Mouse (Mus musculus) kidney, adult 9 months (tissue): ENCODE results near the gene Coasy.

Source experiments
- DNase-seq: peaks from one replicate; pipeline ENCODE4 v3.0.0; 2022

Coasy gene

DNA sequence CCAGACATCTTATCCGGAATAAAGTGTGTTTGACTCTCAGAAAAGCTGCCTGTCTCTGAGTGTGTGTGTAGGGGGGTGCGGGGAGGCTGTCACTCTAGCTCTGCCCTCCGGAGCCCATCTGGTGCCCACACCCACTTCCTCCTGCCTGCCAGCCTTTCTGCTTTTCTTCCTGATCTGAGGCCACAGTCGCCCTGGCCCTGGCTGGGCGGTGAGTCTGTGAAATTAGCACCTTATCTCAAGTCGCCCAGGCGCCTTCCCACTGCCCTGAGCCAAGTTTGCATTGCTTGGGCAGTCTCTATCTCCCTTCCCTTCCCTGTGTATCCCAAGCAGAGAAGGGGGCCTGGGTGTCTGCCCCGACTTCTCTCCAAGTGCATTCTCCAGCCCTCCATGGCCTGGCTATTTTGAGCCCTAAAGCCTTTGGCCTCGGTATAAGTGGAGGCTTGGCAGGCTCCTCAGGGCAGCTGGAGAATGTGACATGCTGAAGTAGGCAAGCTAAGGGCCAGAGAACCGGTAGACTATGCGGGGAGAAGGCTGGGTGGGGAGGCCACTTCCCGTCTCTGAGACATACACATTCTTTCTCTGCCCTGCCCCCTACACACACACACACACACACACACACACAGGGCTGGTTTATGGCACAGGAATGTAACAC lies 18.6 kb upstream of the Coasy start:
- DNase-seq: peak; percentile 36

DNA sequence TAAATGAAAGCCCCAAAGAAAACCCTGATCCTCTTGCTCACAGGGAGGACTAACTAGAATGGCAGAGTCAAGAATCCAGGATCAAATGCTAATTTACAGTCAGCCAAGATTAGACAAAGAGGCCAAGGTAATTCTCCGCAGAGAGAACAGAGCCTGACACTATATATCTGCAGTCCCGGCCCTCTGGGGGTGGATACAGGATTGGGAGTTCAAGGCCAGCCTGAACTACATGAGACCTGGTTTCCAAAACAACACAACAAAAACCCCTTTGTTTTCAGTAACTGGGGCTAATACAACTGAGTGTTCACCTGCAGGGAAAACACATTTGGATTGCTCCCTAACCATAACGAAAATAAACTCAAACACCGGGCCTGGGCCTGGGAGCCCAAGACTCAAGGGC lies 17.9 kb upstream of the Coasy start:
- no peak for DNase-seq

DNA sequence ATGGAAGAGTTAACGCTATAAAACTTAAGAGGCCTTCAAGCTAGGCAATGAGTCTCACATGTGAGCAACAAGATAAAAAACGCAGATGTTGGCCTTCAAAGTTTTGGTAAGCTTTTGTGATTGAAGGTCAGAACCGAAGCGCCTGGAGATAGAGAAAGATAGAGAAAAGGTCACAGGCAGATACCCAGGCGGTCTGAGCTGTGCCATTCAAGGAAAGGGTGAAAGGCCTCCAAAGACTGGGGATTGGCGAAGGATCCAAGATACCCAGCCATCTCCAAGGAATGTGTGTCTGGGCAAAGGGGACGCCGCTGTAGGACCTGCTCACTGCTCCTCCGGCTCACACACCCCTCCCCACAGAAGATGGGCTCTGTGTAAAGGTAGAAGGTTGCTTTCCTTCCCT lies 17.4 kb upstream of the Coasy start:
- peak; percentile 4 for DNase-seq

DNA sequence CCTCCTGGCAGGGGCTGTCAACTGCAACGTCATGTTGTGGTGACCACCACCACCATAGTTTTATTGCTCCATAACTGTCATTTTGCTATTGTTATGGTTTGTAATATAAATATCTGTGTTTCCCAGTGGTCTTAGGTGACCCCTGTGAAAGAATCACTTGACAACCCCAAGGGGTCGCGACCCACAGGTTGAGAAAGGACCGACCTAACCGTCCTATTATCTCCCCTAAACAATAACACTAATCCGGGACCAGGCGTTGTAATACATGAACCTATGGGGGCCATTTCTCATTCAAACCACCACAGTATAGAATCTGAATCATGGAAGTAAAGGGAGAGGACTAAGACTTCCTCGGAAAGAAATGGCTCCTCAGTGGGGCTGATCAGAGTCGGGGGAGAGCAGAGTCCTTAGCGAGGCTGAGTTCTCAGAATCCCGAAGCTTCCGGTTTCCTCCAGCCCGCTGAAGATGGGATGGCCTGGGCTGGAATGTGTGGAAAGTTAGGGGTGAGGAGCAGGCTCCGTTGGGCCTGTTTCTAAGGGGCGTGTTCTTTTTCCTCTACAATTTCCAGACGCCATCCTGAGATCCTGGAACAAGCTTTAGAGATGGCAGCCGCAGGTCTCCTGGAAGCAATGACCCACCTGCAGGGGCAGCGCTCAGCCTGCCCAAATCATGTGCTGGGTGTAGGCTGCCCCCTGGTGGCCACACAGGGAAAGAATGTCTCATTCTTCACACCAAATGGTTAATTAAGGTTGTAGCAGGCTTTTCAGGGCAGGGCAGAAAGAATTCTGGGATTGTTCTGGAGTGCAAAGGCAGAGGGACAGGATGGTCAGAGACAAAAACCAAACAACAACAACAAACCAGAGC lies 15.6 kb upstream of the Coasy start:
- DNase-seq: peak; percentile 94

DNA sequence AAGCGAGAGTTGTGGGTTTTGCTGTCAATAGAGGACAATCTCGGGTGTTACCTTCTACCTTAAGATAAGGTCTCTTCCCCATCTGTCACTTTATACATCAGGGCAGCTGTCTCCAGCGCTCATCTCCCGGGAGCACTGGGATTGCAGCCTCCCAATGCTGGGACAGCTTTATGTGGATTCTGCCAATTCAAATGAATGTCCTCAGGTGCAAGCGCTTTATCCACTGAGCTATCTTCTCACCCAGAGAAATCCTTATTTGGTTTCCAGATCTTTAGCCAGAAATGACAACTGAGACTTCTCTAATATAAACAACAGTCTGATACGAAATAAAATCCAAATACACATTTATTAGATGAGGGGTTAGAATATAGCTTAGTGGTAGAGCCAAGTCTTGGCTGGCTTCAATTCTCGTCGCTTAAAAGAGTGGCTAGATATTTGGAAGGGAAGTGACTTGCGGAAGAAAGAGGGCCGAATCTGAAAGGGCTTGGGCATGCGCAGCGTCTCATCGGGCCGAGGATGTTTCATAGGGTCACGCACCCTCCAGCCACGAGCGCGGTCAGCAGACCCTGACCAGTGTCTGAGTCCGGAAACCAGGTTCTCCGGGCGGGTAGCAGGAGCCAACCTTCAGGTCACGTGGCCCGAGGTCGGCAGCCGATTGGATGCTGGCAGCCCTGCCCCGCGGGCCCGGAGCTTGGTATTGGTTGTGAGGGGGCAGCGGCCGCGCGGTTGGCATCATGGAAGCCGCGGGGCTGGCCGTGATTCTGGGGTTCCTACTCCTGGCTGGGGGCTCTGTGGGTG lies 12.8 kb upstream of the Coasy start, which contains the start of gene Naglu:
TSS of gene Naglu (plus strand) at position 622 of the 798 bp plus-strand sequence.
- DNase-seq: peak; percentile 97

DNA sequence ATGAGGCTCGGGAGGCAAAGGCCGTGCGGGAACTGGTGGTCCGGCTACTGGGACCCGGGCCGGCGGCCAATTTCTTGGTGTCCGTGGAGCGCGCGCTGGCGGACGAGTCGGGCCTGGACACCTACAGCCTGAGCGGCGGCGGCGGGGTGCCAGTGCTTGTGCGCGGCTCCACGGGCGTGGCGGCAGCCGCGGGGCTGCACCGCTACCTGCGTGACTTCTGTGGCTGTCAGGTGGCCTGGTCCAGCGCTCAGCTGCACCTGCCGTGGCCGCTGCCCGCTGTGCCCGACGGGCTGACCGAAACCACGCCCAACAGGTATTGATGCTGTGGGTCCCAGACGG lies 12.2 kb upstream of the Coasy start:
- no peak for DNase-seq

DNA sequence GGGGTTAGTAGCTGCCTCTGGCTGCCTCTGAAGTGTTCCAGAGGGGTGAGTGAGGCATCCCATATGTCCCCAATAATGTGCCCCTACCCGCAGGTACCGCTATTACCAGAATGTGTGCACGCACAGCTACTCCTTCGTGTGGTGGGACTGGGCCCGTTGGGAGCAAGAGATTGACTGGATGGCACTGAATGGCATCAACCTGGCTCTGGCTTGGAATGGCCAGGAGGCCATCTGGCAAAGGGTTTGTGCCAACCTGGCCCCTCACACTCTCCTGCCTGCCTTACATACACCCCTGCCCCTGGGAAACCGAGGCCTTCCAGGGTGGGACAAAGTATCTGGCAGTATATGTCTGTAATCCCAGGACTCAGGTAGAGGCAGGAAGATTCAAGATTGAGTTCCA lies 11.4 kb upstream of the Coasy start:
- DNase-seq: no peak

GRCm38 (mm10) chr11:101071810-101072428 lies 10.4 kb upstream of the Coasy start:
- no peak for DNase-seq

GRCm38 (mm10) chr11:101078121-101078520 lies 4.2 kb upstream of the Coasy start, which contains the start of gene Hsd17b1:
Hsd17b1 (plus strand) TSS chr11:101078411.
- DNase-seq: no peak

DNA sequence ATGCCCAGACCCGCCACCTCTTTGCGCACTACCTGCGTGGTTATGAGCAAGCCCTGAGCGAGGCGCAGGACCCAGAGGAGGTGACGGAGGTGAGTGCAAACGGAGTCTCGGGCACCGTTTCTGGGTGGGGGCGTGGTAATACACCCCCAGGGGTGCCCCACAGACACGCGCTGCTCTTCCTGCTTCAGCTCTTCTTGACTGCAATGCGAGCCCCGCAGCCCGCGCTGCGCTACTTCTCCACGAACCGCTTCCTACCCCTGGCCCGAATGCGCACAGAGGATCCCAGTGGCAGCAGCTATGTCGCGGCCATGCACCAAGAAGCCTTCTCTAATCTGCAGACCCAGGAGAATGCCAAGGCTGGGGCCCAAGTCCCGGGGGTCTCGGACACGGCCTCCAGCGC lies 2.6 kb upstream of the Coasy start:
- DNase-seq: no peak

DNA sequence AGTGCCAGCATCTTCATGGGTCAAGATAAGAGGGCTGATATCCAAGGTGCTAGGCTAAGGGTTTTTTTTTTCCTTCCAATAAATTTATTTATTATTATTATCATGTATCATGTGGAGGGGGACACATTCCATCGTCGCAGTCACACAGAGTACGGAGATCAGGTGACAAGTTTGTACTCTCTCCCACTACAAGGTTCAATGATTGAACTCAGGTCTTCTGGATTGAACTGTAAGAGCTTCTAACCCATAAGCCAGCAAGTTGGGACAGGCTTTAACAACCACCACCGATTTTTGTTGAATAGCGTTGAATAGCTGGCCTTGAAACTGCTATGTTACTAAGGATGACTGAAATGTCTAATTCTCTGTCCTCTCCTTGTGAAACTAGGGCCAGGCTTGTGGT lies 1.9 kb upstream of the Coasy start:
- DNase-seq: peak; percentile 68

DNA sequence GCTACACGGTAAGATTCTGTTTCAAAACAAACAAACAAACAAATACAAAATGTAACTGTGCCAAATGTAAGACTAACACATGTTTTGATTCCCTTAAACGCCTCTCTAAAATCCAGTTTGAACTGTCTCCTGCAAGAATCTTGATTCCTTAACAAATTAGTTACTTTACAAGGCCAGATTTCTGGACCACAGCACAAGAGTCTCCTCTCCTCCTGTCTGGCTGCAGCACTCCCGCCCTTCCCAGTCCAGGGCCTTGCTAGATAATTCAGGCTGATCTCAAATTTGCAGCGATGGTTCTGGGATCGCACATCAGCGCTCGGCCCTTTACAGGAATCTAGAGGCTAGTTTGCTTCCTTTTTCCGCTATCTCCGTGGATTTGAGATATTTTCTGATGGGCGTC lies 706 bp upstream of the Coasy start:
- DNase-seq: peak; percentile 50

- peak; percentile 86 for DNase-seq
Measured at GRCm38 (mm10) chr11:101083083-101083697, 825 bp downstream of the Coasy start.

GRCm38 (mm10) chr11:101084246-101084645 lies 1.9 kb downstream of the Coasy start:
- peak; percentile 29 for DNase-seq

GRCm38 (mm10) chr11:101084811-101085210 lies 2.4 kb downstream of the Coasy start:
- peak; percentile 23 for DNase-seq

DNA sequence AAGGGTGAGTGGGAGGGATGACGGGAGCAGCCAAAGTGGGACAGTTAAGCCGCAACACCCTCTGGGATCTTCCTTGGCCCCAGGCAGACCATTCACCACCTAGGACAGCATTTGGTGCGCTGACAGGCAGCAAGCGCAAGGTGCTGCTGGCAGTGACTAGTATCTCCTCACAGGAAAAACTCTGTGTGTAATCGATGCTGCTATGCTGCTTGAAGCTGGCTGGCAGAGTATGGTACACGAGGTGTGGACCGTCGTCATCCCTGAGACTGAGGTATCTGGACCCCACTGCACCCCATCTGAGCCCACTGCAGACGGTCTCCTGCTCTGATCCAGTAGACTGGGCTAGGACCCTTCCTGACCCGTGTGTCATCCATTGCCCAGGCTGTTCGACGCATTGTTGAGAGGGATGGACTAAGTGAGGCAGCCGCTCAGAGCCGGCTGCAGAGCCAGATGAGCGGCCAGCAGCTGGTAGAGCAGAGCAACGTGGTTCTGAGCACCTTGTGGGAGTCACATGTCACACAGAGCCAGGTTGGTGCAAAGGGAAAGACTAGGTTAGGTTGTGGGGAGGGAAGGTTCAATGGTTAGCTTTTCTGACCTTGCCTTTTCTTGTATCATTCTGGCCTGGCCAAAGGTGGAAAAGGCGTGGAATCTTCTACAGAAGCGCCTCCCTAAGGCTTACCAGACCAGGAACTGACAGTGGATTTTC lies 3.4 kb downstream of the Coasy start:
- peak; percentile 80 for DNase-seq

GRCm38 (mm10) chr11:101086323-101086674 lies 3.9 kb downstream of the Coasy start:
- peak; percentile 70 for DNase-seq

GRCm38 (mm10) chr11:101086756-101087681 lies 4.7 kb downstream of the Coasy start, which contains the start of gene Mlx:
Mlx (plus strand) TSS chr11:101087277.
- peak; percentile 95 for DNase-seq

DNA sequence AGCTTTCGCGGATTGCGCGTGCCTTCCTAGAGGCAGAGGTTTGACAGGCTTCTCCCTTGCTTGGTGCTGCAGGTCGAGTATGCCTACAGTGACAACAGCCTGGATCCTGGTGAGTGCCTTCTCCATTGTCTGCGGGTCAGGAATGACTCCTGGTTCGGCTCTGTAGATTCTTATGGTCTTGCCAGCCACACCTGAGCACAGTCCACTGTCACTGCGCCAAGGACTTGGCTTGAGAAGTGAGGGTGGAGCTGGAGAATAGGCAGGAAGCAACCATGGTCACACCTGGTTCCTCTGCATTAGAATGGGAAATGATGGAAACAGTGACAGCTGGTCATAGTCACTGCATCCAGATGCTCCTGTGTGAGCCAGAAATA lies 5.3 kb downstream of the Coasy start:
- peak; percentile 71 for DNase-seq

- peak; percentile 29 for DNase-seq
Measured at GRCm38 (mm10) chr11:101089931-101090330, 7.6 kb downstream of the Coasy start.

GRCm38 (mm10) chr11:101094930-101095313 lies 12.6 kb downstream of the Coasy start:
- DNase-seq: no peak
